Mouse (Mus musculus): ENCODE measurements around the gene Tfap4. TPM values are rescaled to one million over a fixed set of nuclear protein-coding genes. Genes with fewer than 3 reads are reported as not detected.
"Not testable (repeated sequence)": the region's sequence is repeated elsewhere in the genome, so short reads cannot be mapped to it uniquely, and the experiment has no call there.

The Tfap4 gene
- polyA plus RNA-seq, 1 experiment from 2014 or later: 5.6 TPM

GRCm38 (mm10) chr16:4537616-4538358 is 21.9 kb downstream of the Tfap4 start:
- 38% methylated on average over 3 of the region's 3 CpGs for WGBS
- Histone ChIP-seq H3K9ac (no peak overlapping the region), H3K4me3 (no peak overlapping the region), H3K36me3 (no peaks in the 10 kb centered on the region), H3K4me2 (no peak overlapping the region), H3K27ac (peak overlapping the region; percentile 18; the same call in 1 of the 2 replicates), H3K4me1 (replicated peaks) (peaks cover 18% of the 10 kb centered on the region), H3K27me3 (no peaks in the 10 kb centered on the region), H3K9me3 (replicated peaks) (no peaks in the 10 kb centered on the region)
- no peak for ATAC-seq (replicated peaks; ENCODE audit: insufficient number of reproducible peaks, insufficient read depth, low FRiP score, low read depth)

- not testable (repeated sequence) for H3K27me3 ChIP-seq; H3K4me1 ChIP-seq (replicated peaks); H3K4me2 ChIP-seq; H3K9ac ChIP-seq; ATAC-seq (replicated peaks; ENCODE audit: insufficient number of reproducible peaks, insufficient read depth, low FRiP score, low read depth); H3K4me3 ChIP-seq; H3K27ac ChIP-seq; H3K9me3 ChIP-seq (replicated peaks); H3K36me3 ChIP-seq
- WGBS: 87% methylated on average over 12 of the region's 12 CpGs
Measured at GRCm38 (mm10) chr16:4527373-4527772, 32.3 kb downstream of the Tfap4 start.

GRCm38 (mm10) chr16:4523313-4524004 is 36.2 kb downstream of the Tfap4 start:
- Histone ChIP-seq H3K36me3 (no peaks in the 10 kb centered on the region), H3K4me2 (peak overlapping the region; percentile 53), H3K4me1 (replicated peaks) (peaks cover 25% of the 10 kb centered on the region), H3K9me3 (replicated peaks) (0 out of 2 replicates have a peak, but pooled peaks cover 3% of the 10 kb centered on the region), H3K9ac (peak overlapping the region; percentile 62), H3K27ac (peak overlapping the region; percentile 97), H3K27me3 (no peaks in the 10 kb centered on the region), H3K4me3 (peak overlapping the region; percentile 58)
- ATAC-seq (replicated peaks; ENCODE audit: insufficient number of reproducible peaks, insufficient read depth, low FRiP score, low read depth): no peak
- WGBS: 57% methylated on average over 7 of the region's 7 CpGs

- 43% methylated on average over 8 of the region's 8 CpGs for WGBS
- Histone ChIP-seq H3K4me2 (peak overlapping the region; percentile 53), H3K27ac (peak overlapping the region; percentile 97)
Measured at GRCm38 (mm10) chr16:4522879-4523278, 36.8 kb downstream of the Tfap4 start.

GRCm38 (mm10) chr16:4521735-4522530 is 37.7 kb downstream of the Tfap4 start:
- peak; percentile 93 for ATAC-seq (replicated peaks; ENCODE audit: insufficient number of reproducible peaks, insufficient read depth, low FRiP score, low read depth)
- Histone ChIP-seq H3K27ac (peak overlapping the region; percentile 97), H3K36me3 (no peaks in the 10 kb centered on the region), H3K27me3 (no peaks in the 10 kb centered on the region), H3K4me1 (replicated peaks) (peaks cover 34% of the 10 kb centered on the region), H3K4me3 (peak overlapping the region; percentile 58), H3K9me3 (replicated peaks) (no peaks in the 10 kb centered on the region), H3K4me2 (peak overlapping the region; percentile 61), H3K9ac (peak overlapping the region; percentile 62)
- WGBS: 52% methylated on average over 5 of the region's 5 CpGs

More at GRCm38 (mm10) chr16:4522879-4523278, 36.8 kb downstream of the Tfap4 start:
- no peaks in the 10 kb centered on the region for H3K36me3 ChIP-seq
- peak; percentile 16; the same call in 1 of the 2 replicates for ATAC-seq (replicated peaks; ENCODE audit: insufficient number of reproducible peaks, insufficient read depth, low FRiP score, low read depth)
- H3K9ac ChIP-seq: peak overlapping the region; percentile 62
- 0 out of 2 replicates have a peak, but pooled peaks cover 3% of the 10 kb centered on the region for H3K9me3 ChIP-seq (replicated peaks)
- peak overlapping the region; percentile 58 for H3K4me3 ChIP-seq
- H3K4me1 ChIP-seq (replicated peaks): peaks cover 30% of the 10 kb centered on the region
- H3K27me3 ChIP-seq: no peaks in the 10 kb centered on the region

GRCm38 (mm10) chr16:4521074-4521667 is 38.5 kb downstream of the Tfap4 start:
- no peaks in the 10 kb centered on the region for H3K36me3 ChIP-seq
- H3K9ac ChIP-seq: peak overlapping the region; percentile 61
- no peaks in the 10 kb centered on the region for H3K27me3 ChIP-seq
- H3K4me2 ChIP-seq: peak overlapping the region; percentile 61
- 29% methylated on average over 4 of the region's 4 CpGs for WGBS
- no peaks in the 10 kb centered on the region for H3K9me3 ChIP-seq (replicated peaks)
- H3K4me3 ChIP-seq: peak overlapping the region; percentile 58
- ATAC-seq (replicated peaks; ENCODE audit: insufficient number of reproducible peaks, insufficient read depth, low FRiP score, low read depth): no peak
- H3K27ac ChIP-seq: peak overlapping the region; percentile 97
- H3K4me1 ChIP-seq (replicated peaks): peaks cover 37% of the 10 kb centered on the region

- WGBS: 48% methylated on average over 8 of the region's 8 CpGs
- no peaks in the 10 kb centered on the region for H3K9me3 ChIP-seq (replicated peaks)
- ATAC-seq (replicated peaks; ENCODE audit: insufficient number of reproducible peaks, insufficient read depth, low FRiP score, low read depth): no peak
- H3K4me1 ChIP-seq (replicated peaks): peaks cover 42% of the 10 kb centered on the region
- H3K4me2 ChIP-seq: peak overlapping the region; percentile 61
- H3K9ac ChIP-seq: peak overlapping the region; percentile 61
- peak overlapping the region; percentile 97 for H3K27ac ChIP-seq
- H3K4me3 ChIP-seq: peak overlapping the region; percentile 58
- no peaks in the 10 kb centered on the region for H3K36me3 ChIP-seq
- no peaks in the 10 kb centered on the region for H3K27me3 ChIP-seq
Measured at GRCm38 (mm10) chr16:4520673-4521072, 39.0 kb downstream of the Tfap4 start.

- Histone ChIP-seq H3K4me2 (peak overlapping the region; percentile 61), H3K9ac (peak overlapping the region; percentile 61; the same call in 1 of the 2 replicates), H3K4me3 (peak overlapping the region; percentile 58), H3K4me1 (replicated peaks) (peaks cover 49% of the 10 kb centered on the region), H3K9me3 (replicated peaks) (no peaks in the 10 kb centered on the region), H3K36me3 (no peaks in the 10 kb centered on the region), H3K27me3 (no peaks in the 10 kb centered on the region), H3K27ac (peak overlapping the region; percentile 97)
- 86% methylated on average over 2 of the region's 2 CpGs for WGBS
- no peak for ATAC-seq (replicated peaks; ENCODE audit: insufficient number of reproducible peaks, insufficient read depth, low FRiP score, low read depth)
Measured at GRCm38 (mm10) chr16:4519825-4520224, 39.8 kb downstream of the Tfap4 start.

- WGBS: 59% methylated on average over 4 of the region's 4 CpGs
- Histone ChIP-seq H3K27ac (peak overlapping the region; percentile 50), H3K4me3 (peak overlapping the region; percentile 8; the same call in 1 of the 2 replicates), H3K4me1 (replicated peaks) (peaks cover 54% of the 10 kb centered on the region), H3K9ac (0 out of 2 replicates have a peak overlapping the region, but pooled peaks have one; percentile 37), H3K4me2 (peak overlapping the region; percentile 61), H3K27me3 (no peaks in the 10 kb centered on the region), H3K9me3 (replicated peaks) (no peaks in the 10 kb centered on the region), H3K36me3 (no peaks in the 10 kb centered on the region)
- ATAC-seq (replicated peaks; ENCODE audit: insufficient number of reproducible peaks, insufficient read depth, low FRiP score, low read depth): no peak
Measured at GRCm38 (mm10) chr16:4519157-4519556, 40.5 kb downstream of the Tfap4 start.

GRCm38 (mm10) chr16:4517906-4518305 is 41.7 kb downstream of the Tfap4 start:
- peak overlapping the region; percentile 50; the same call in 1 of the 2 replicates for H3K27ac ChIP-seq
- no peaks in the 10 kb centered on the region for H3K36me3 ChIP-seq
- H3K4me1 ChIP-seq (replicated peaks): peaks cover 59% of the 10 kb centered on the region
- H3K27me3 ChIP-seq: no peaks in the 10 kb centered on the region
- H3K4me3 ChIP-seq: no peak overlapping the region
- H3K9ac ChIP-seq: no peak overlapping the region
- peak overlapping the region; percentile 61; the same call in 1 of the 2 replicates for H3K4me2 ChIP-seq
- no peak for ATAC-seq (replicated peaks; ENCODE audit: insufficient number of reproducible peaks, insufficient read depth, low FRiP score, low read depth)
- WGBS: 37% methylated on average over 2 of the region's 2 CpGs
- H3K9me3 ChIP-seq (replicated peaks): no peaks in the 10 kb centered on the region
